Mouse (Mus musculus) left cerebral cortex, adult 11 months (tissue): ENCODE measurements at regions not wholly inside any gene's neighbourhood (a gene's known extent, or its start where the extent isn't known, plus 50 kb on each side); places are given as distances from the start of the nearest gene placed in this dataset.

Experiments used
- DNase-seq: peaks from one replicate; pipeline ENCODE4 v3.0.0; 2022; ENCODE audit warnings: low spot score

GRCm38 (mm10) chr6:31321066-31321846 lies 77.3 kb upstream of the Mkln1 start:
- DNase-seq: no peak

- DNase-seq: no peak
Measured at GRCm38 (mm10) chr6:31321902-31322301, 76.6 kb upstream of the Mkln1 start.

- DNase-seq: no peak
Measured at GRCm38 (mm10) chr6:31323228-31324190, 75.0 kb upstream of the Mkln1 start.

GRCm38 (mm10) chr6:31324717-31325116 lies 73.8 kb upstream of the Mkln1 start:
- peak; percentile 56 for DNase-seq

GRCm38 (mm10) chr6:31325621-31326020 lies 72.9 kb upstream of the Mkln1 start:
- no peak for DNase-seq

GRCm38 (mm10) chr6:31330327-31330726 lies 68.2 kb upstream of the Mkln1 start:
- no peak for DNase-seq

- DNase-seq: no peak
Measured at GRCm38 (mm10) chr6:31330868-31331267, 67.7 kb upstream of the Mkln1 start.

GRCm38 (mm10) chr6:31332254-31332653 lies 66.3 kb upstream of the Mkln1 start:
- no peak for DNase-seq

GRCm38 (mm10) chr6:31332714-31333113 lies 65.8 kb upstream of the Mkln1 start:
- DNase-seq: no peak

- no peak for DNase-seq
Measured at GRCm38 (mm10) chr6:31333228-31333922, 65.2 kb upstream of the Mkln1 start.

GRCm38 (mm10) chr6:31334086-31334485 lies 64.4 kb upstream of the Mkln1 start:
- DNase-seq: no peak

- no peak for DNase-seq
Measured at GRCm38 (mm10) chr6:31339122-31339947, 59.2 kb upstream of the Mkln1 start.

GRCm38 (mm10) chr6:31339948-31340250 lies 58.6 kb upstream of the Mkln1 start:
- DNase-seq: no peak

- DNase-seq: no peak
Measured at GRCm38 (mm10) chr6:31345366-31346084, 53.0 kb upstream of the Mkln1 start.

- no peak for DNase-seq
Measured at GRCm38 (mm10) chr6:31348333-31348732, 50.2 kb upstream of the Mkln1 start.
